Mouse (Mus musculus) heart, embryonic 11.5 days (tissue): ENCODE measurements at regions not wholly inside any gene's neighbourhood (a gene's known extent, or its start where the extent isn't known, plus 50 kb on each side); places are given as distances from the start of the nearest gene placed in this dataset.

ENCODE experiments used
- ATAC-seq: fragments of 200-750 bp; cut with Nextera tagmentation; replicated peaks from 2 replicates; pipeline ENCODE4 v1.8.0; 2017; ENCODE audit warnings: moderate library complexity; ENCODE audit not compliant: insufficient number of reproducible peaks, low FRiP score, low TSS enrichment
- H3K27ac ChIP-seq: fragments of 300-500 bp; sonication (generic); 2 replicates; pipeline ENCODE4 v1.5.1; 2014; ENCODE audit warnings: mild to moderate bottlenecking, low read depth, low read length
- H3K27me3 ChIP-seq: fragments of 300-500 bp; sonication (generic); 2 replicates; pipeline ENCODE4 v1.6.1; 2014; ENCODE audit warnings: mild to moderate bottlenecking, low read length, mixed read lengths; ENCODE audit not compliant: control insufficient read depth, insufficient read depth
- H3K36me3 ChIP-seq: fragments of 300-500 bp; sonication (generic); 2 replicates; pipeline ENCODE4 v1.6.1; 2014; ENCODE audit warnings: mild to moderate bottlenecking, low read length, moderate library complexity, mixed read lengths; ENCODE audit not compliant: control insufficient read depth, insufficient read depth
- H3K4me1 ChIP-seq: fragments of 300-500 bp; sonication (generic); 2 replicates; pipeline ENCODE4 v1.6.1; 2014; ENCODE audit warnings: low read length; ENCODE audit not compliant: control insufficient read depth, insufficient read depth
- H3K4me2 ChIP-seq: fragments of 300-500 bp; sonication (generic); 2 replicates; pipeline ENCODE4 v1.6.1; 2014; ENCODE audit warnings: mild to moderate bottlenecking, moderate library complexity
- H3K4me3 ChIP-seq: fragments of 300-500 bp; sonication (generic); 2 replicates; pipeline ENCODE4 v1.5.1; 2014; ENCODE audit warnings: low read depth, low read length
- H3K9ac ChIP-seq: fragments of 300-500 bp; sonication (generic); 2 replicates; pipeline ENCODE4 v1.6.1; 2014; ENCODE audit warnings: mild to moderate bottlenecking, low read depth, low read length, moderate library complexity
- H3K9me3 ChIP-seq: fragments of 300-500 bp; sonication (generic); replicated peaks from 2 replicates; pipeline ENCODE4 v1.6.1; 2016; ENCODE audit warnings: low read length; ENCODE audit not compliant: control insufficient read depth
- WGBS: fragments of 180-500 bp; shearing (Covaris S2); extraction: QIAGEN DNeasy Blood & Tissue Kit; methylation state at CpG from one replicate; pipeline ENCODE4 v1.1.7; 2014; ENCODE audit not compliant: insufficient replicate concordance; 5-methylcytosine and 5-hydroxymethylcytosine counted together

DNA sequence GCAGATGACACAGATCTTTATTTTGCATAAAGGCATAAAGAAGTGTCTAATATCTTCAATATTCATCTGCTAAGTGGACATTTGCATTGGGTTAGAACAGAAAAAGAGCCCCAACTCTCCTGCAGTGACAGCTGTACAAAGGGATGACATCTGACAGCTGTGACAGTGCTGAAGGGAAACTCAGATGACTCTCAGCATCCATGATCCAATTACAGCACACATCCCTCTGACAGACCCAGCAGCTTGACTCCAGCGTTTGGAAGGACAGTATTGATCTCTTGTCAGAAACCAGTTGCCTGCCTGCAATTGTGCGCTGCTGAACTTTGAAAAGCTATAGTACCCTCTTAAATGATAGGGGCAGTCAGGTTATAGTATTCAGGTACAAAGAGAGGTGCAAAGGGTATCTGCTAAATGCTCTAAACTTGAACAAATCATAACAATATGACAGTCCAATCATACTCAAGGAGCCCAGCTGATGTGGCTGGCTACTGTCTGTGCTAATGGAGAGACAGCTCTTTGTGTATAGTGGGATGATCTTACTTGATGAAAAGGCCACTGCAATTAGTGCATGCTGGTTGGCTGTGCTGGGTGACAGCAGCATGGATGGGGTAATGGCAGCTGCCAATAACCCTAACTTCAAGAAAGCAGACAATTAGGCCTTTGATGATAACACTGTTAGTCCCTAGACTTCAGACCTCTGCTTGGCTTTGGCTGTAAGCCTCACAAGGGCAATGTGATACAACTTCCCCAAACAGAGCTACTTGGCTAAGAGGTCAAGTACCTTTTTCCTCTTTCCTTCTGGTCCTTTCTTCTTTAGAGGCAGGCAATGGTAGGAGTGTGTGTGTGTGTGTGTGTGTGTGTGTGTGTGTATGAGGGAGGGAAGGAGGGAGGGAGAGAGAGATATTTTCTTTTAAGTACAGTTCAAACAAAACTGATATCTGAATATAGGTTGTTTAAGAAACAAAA is 662.9 kb downstream of the Nr4a2 start:
- Histone ChIP-seq H3K27me3 (no peaks in the 10 kb centered on the region), H3K27ac (no peak overlapping the region), H3K4me3 (no peak overlapping the region), H3K36me3 (no peaks in the 10 kb centered on the region), H3K4me2 (no peak overlapping the region), H3K9ac (no peak overlapping the region), H3K9me3 (no peaks in the 10 kb centered on the region), H3K4me1 (no peaks in the 10 kb centered on the region)
- 62% methylated on average over 2 of the region's 2 CpGs for WGBS
- no peak for ATAC-seq

DNA sequence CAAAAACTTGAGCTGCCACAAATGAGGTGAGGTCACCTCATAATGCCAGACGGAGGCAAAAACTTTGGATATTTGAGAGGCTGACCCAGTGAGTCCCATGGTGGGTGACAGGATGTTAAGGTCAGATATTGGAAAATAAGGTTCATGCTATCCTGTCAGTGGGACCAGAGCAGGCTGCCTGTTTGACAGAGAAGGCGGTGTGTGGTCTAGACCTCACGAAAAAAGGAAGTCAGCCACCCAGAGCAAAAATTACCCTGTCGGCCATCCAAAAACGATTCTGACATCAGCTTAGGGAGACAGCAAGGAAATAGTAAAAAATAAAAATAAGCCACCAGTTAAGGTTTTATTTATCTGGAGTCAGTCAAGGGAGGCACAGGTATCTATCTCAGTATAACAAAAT is 664.4 kb downstream of the Nr4a2 start:
- no peak overlapping the region for H3K4me3 ChIP-seq
- no peak for ATAC-seq
- H3K36me3 ChIP-seq: no peaks in the 10 kb centered on the region
- 65% methylated on average over 5 of the region's 5 CpGs for WGBS
- H3K4me1 ChIP-seq: no peaks in the 10 kb centered on the region; the same call in 1 of the 2 replicates
- H3K9me3 ChIP-seq: no peaks in the 10 kb centered on the region
- no peak overlapping the region for H3K9ac ChIP-seq
- no peaks in the 10 kb centered on the region for H3K27me3 ChIP-seq
- no peak overlapping the region for H3K27ac ChIP-seq
- no peak overlapping the region for H3K4me2 ChIP-seq

DNA sequence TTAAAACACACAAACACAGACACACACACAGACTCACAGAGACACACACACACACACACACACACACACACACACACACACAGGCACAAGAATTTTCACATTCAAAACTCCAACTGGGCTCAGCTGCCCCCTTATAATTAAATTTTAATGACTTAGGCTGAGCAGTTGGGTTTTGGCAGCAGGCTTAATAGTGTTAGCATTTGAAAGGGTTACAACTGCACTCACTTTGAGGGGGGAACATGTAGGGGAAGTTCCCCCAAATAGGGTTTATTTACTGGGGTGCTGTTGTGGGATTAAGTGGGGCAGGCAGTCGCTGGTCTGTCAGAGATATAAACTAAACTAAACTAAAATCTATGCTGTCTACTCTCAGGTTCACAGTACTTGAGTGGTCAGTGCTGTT is 666.2 kb downstream of the Nr4a2 start:
- Histone ChIP-seq H3K9ac (no peak overlapping the region), H3K36me3 (no peaks in the 10 kb centered on the region), H3K4me2 (no peak overlapping the region), H3K9me3 (no peaks in the 10 kb centered on the region), H3K27me3 (no peaks in the 10 kb centered on the region), H3K4me3 (no peak overlapping the region), H3K27ac (no peak overlapping the region), H3K4me1 (no peaks in the 10 kb centered on the region; the same call in 1 of the 2 replicates)
- ATAC-seq: no peak
- 23% methylated on average over 1 of the region's 1 CpGs for WGBS

DNA sequence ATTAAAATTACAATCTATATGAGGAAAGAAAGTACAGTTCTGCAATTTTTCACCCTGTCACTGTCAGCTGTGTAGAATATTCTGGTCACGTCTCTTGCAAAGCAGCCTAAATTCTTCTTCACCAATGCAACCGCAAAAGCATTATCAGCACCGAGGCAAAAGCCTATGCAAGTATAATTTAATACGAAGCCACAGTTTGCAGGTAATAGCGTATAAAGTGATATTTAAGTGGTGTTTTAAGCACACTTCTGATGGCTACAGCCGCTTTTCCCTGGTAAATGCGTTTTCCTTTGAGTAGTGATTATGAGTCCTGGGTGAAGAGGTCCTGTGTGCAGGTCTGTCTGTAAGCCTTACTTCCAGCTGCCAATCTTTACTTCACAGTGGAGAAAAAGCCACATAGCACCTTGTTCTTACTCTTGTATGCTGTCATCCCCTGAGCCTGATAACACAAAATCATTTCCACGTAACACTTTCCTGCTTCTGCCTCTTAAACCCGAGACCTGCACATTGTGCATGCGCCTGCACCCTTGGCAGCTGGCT is 667.9 kb downstream of the Nr4a2 start:
- no peak overlapping the region for H3K27ac ChIP-seq
- no peaks in the 10 kb centered on the region for H3K9me3 ChIP-seq
- no peaks in the 10 kb centered on the region; the same call in 1 of the 2 replicates for H3K4me1 ChIP-seq
- H3K27me3 ChIP-seq: no peaks in the 10 kb centered on the region
- ATAC-seq: no peak
- H3K9ac ChIP-seq: no peak overlapping the region
- H3K4me2 ChIP-seq: no peak overlapping the region
- H3K36me3 ChIP-seq: no peaks in the 10 kb centered on the region
- no peak overlapping the region for H3K4me3 ChIP-seq
- 60% methylated on average over 10 of the region's 10 CpGs for WGBS

DNA sequence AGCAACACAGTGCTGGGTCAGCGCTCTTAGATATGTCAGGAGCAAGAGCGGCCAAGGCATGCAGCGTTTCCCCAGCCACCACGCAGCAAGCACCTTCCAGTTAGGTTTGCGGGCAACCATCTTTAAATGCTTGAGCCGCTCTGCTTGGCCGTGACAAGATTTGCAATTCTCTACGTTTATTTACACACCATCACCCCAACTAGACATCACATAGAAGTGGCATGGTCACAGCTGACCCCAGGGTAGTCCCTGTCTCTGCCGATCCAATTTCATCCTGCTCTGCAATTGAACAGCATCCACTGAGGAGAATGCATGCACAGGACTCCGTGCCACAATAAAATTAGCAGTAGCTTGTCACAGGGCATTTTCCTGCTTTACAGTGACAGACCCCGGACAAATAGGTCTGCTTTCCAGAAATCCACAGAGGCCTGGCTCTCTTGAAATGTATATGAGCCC is 669.2 kb downstream of the Nr4a2 start:
- no peaks in the 10 kb centered on the region for H3K36me3 ChIP-seq
- H3K4me3 ChIP-seq: peak overlapping the region; percentile 27
- no peaks in the 10 kb centered on the region for H3K9me3 ChIP-seq
- H3K27ac ChIP-seq: no peak overlapping the region
- 16% methylated on average over 11 of the region's 11 CpGs for WGBS
- H3K4me2 ChIP-seq: peak overlapping the region; percentile 60
- no peak overlapping the region for H3K9ac ChIP-seq
- no peaks in the 10 kb centered on the region; the same call in 1 of the 2 replicates for H3K4me1 ChIP-seq
- no peaks in the 10 kb centered on the region for H3K27me3 ChIP-seq
- no peak for ATAC-seq

DNA sequence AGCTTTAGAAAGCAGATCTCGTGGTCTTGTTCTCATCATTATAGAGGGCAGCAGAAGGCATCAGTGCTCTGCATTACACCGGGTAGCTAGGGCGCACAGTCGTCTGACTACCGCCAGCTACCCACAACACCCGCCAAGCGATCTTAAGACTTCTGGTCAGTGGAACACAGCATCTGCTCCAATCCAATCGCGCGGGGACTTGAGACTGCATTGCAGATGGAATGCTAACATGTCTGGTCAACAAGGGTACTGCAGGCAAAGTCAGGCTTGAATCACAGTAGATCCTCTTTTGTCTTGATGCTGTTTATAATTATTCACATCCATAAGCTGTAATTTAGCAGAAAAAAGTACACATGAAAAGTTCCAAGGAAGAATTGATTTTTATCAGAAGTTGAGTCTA is 682.9 kb downstream of the Nr4a2 start:
- 69% methylated on average over 10 of the region's 10 CpGs for WGBS
- Histone ChIP-seq H3K36me3 (no peaks in the 10 kb centered on the region), H3K27ac (no peak overlapping the region), H3K9me3 (no peaks in the 10 kb centered on the region), H3K27me3 (no peaks in the 10 kb centered on the region), H3K4me2 (no peak overlapping the region), H3K9ac (no peak overlapping the region), H3K4me1 (no peaks in the 10 kb centered on the region), H3K4me3 (no peak overlapping the region)
- no peak for ATAC-seq
